Mouse (Mus musculus) CH12.LX (cell line): ENCODE measurements at regions not wholly inside any gene's neighbourhood (a gene's known extent, or its start where the extent isn't known, plus 50 kb on each side); places are given as distances from the start of the nearest gene placed in this dataset.

Experiments
- CTCF ChIP-seq, 2 experiments: IDR thresholded peaks in 1 of 2; conservative IDR thresholded peaks in 1 of 2; 2 replicates each; pipeline ENCODE4 v1.5.1; 2011 to 2012; ENCODE audit warnings: low read depth in 2 of 2, low read length in 2 of 2, improper control_type of control experiment in 1 of 2, inconsistent platforms in 1 of 2, mild to moderate bottlenecking in 1 of 2, moderate library complexity in 1 of 2
- EP300 ChIP-seq: IDR thresholded peaks from 2 replicates; pipeline ENCODE4 v1.6.1; 2011; ENCODE audit warnings: low read length, improper control_type of control experiment
- MAX ChIP-seq: IDR thresholded peaks from 2 replicates; pipeline ENCODE4 v1.6.1; 2011; ENCODE audit warnings: low read length, improper control_type of control experiment
- MAZ ChIP-seq: IDR thresholded peaks from 2 replicates; pipeline ENCODE4 v1.6.1; 2012; ENCODE audit warnings: low read depth, mild to moderate bottlenecking, inconsistent platforms, low read length, improper control_type of control experiment, moderate library complexity
- TBP ChIP-seq: conservative IDR thresholded peaks from 2 replicates; pipeline ENCODE4 v1.6.1; 2011; ENCODE audit warnings: low read depth, low read length, improper control_type of control experiment
- ZNF384 ChIP-seq: IDR thresholded peaks from 2 replicates; pipeline ENCODE4 v1.6.1; 2012; ENCODE audit warnings: low read depth, low read length, improper control_type of control experiment, inconsistent platforms

GRCm38 (mm10) chr2:51532709-51533414 is 94.4 kb upstream of the Tas2r134 start:
- no peak for TF ChIP-seq TBP
- TF ChIP-seq EP300: no peak
- TF ChIP-seq CTCF (conservative IDR thresholded peaks at IDR 0.05 in 1 of 2, IDR thresholded peaks at IDR 0.05 in 1 of 2; ENCODE audit: low read depth in 2 of 2, low read length in 2 of 2): no peak
- no peak for TF ChIP-seq ZNF384
- no peak for TF ChIP-seq MAZ
- TF ChIP-seq MAX: no peak
